Mouse (Mus musculus): ENCODE measurements around the gene Gli3.

- TF ChIP-seq CTCF (IDR thresholded peaks at IDR 0.05; ENCODE audit: control insufficient read depth, insufficient read depth, insufficient replicate concordance, low read depth, low read length) (no peak), POLR2A (IDR thresholded peaks at IDR 0.05; ENCODE audit: control insufficient read depth, low read depth, low read length) (no peak)
These were observed 82.4 kb downstream of the Gli3 start for GRCm38 (mm10) chr13:15545346-15545896.
